Mouse (Mus musculus) lung, adult 10 weeks (tissue): ENCODE results near the gene Rnf185. TPM values are rescaled to one million over a fixed set of nuclear protein-coding genes. Genes with fewer than 3 reads are reported as not detected.

Experiments
- polyA plus RNA-seq: library from polyadenylated mRNA; stranded (reverse); fragments of 350-450 nt; fragmentation: Illumina TruSeq; extraction: RNeasy Lipid Tissue Mini Kit (QIAGEN cat#74804); gene quantifications from one replicate; pipeline ENCODE4 v1.2.3, GENCODE M21; 2014; ENCODE audit warnings: low read depth, low replicate concordance; ENCODE audit not compliant: insufficient read depth

The Rnf185 gene
- polyA plus RNA-seq: 20.2 TPM

DNA sequence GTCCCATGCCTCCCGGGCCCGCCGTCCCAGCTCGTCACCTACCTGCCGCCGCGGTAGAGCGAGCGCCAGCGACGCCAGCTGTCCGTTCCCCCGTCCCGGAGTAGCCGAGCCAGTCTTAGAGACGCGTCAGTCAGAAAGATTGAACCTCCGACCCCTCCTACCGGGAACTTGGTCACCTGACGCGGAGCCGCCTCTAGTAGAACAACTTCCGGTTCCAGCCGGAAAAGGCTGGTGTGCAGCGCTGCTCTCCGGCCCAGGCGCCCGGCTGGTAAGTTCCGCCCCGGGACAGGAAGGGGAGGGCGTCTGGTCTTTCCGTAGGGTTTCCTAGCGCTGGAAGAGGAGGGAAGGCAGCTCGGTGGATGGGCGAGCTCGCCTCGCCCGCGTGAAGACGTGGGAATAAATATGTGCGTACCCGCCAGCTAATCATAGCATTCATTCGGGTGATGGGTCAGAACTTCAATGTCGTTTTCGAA is at the start of gene Rnf185:
Rnf185 (minus strand) TSS at position 197 of the 473 bp plus-strand sequence.

DNA sequence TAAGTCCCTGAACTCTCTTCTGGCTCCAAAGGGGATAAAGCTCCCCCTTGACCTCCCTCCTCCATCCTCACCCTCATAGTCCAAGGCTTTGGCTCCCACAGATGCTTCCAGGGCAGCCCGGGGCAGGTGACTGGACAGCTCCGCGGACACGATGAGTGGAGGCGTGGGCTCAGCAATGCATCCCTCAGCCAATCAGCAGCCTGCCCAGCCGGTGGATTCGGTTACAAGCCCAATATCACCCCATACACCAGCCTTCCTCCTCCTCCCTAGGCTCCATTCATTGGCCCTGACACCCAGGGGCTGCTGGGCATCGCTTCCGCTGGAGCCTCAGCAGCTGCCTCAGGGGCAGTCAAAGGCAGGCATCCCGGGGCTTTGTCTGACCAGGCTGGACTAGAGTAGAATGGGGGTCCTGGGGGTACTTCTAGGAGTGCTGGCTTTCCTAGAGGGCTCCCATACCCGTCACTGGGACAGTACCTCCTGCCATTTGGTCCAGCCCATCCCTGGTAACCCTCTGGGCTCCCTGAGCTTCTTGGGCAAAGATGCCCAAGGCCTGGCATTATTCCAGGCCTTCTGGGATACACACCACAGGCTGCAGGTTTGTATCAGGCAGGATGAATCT is 35.9 kb upstream of the Rnf185 start, which contains the start of gene Pla2g3:
Pla2g3 (plus strand) TSS at position 333 of the 619 bp plus-strand sequence.

DNA sequence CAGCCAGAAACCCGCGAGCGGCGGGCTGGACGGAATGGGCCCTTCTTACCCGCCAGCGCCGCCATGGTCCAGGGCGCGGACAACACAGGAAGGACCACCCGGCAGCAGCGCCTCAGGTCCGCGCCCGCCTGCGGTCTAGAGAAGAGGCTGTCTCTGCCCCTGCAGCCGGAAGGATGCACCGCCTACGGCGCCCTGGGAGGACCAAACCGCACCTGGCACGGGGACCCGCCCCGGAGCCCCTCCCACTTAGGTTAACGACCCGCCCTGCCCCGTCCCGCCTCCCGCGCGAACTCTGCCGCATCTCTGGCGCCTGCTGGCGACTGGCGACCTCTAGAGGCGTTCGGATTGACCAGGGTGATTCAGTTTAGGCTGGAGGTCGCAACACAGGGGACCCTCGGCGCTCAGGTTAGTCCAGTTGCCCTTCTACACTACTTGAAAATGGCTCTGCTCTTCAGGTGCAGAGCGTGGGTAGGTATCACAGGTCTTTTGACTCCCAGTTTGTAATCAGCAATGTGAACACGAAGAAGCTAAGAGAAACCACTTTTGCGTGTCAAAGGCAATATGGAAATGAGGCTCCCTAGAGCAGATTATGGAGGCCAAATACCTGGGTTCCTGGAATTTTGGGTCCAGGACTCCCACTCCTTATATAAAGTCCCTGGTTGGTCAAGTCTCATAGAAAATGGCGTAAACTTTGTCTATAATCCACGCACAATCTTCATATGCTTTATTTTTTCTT is 43.0 kb downstream of the Rnf185 start, which contains the start of gene Limk2:
Limk2 (minus strand) TSS at position 193 of the 736 bp plus-strand sequence.

Other genes with a start within 250 kb of the Rnf185 start
- gene Eif4enif1, start 250.0 kb downstream of the Rnf185 start, polyA plus RNA-seq: 19.7 TPM
- gene Drg1, start 185.9 kb downstream of the Rnf185 start, polyA plus RNA-seq: 72.2 TPM
- 17.5 TPM for gene Patz1, start 163.5 kb downstream of the Rnf185 start, polyA plus RNA-seq
- gene Pik3ip1, start 122.0 kb downstream of the Rnf185 start, polyA plus RNA-seq: 14.1 TPM
- 28.3 TPM for gene Limk2, start 43.2 kb downstream of the Rnf185 start, polyA plus RNA-seq
- gene Pla2g3, start 35.9 kb upstream of the Rnf185 start, polyA plus RNA-seq: 0.38 TPM
- 0.55 TPM for gene Inpp5j, start 52.5 kb upstream of the Rnf185 start, polyA plus RNA-seq
- 131 TPM for gene Selenom, start 62.3 kb upstream of the Rnf185 start, polyA plus RNA-seq
- 24.2 TPM for gene Smtn, start 88.2 kb upstream of the Rnf185 start, polyA plus RNA-seq
- 6.9 TPM for gene Morc2a, start 196.8 kb upstream of the Rnf185 start, polyA plus RNA-seq